Mouse (Mus musculus): Measurements from ENCODE around the gene Inpp4a.

Gene Inpp4a

GRCm38 (mm10) chr1:37299540-37300491 is at the start of gene Inpp4a:
Gene Inpp4a (plus strand): TSS chr1:37299865.
- DNase-seq, result peak; percentile 93 to 99

- DNase-seq, result peak; percentile 86 to 93
Measured at GRCm38 (mm10) chr1:37250643-37251310, 48.9 kb upstream of the Inpp4a start.

- DNase-seq, result no peak
Measured at GRCm38 (mm10) chr1:37258443-37258842, 41.2 kb upstream of the Inpp4a start.

DNA sequence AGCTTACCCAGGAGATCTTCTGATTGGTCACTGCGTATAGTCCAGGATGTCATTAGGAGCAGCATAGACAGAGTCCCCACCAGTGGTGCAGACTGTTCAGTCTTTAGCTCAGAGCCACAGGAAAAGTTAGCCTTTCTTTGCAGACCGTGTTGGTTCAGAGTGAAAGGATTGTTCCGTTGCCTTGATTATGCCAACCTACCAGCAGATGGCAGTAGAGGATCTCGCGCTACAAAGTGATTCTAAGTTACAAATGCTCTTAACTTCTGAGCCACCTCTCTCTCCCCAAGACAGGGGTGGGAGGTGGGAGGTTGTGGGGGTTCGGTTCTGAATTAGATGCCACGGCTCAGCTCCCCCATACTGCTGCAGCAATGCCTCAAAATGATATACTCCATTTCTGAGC is 27.2 kb upstream of the Inpp4a start:
- DNase-seq, result peak; percentile 55 to 75

- DNase-seq, result no peak
Measured at GRCm38 (mm10) chr1:37286556-37286955, 13.1 kb upstream of the Inpp4a start.

DNA sequence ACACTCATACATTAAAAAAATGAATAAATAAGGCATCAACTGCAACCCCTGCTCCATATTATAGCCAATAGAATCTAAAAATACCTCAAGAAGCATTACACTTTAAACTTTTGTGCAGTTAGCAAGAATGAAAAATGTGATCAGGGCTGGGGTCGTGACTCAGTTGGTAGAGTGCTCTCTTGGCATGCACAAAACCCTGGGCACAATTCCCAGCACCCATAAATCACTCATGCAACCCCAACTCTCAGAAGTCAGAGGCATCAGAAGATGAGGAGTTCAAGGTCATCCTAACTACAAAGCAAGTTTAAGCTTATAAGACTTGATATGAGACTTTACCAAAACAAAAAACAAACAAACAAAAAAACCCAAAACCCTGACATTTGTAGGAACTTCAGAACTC is 11.9 kb upstream of the Inpp4a start:
- no peak for DNase-seq

GRCm38 (mm10) chr1:37288181-37288935 is 11.3 kb upstream of the Inpp4a start:
- no peak for DNase-seq

GRCm38 (mm10) chr1:37288941-37289340 is 10.7 kb upstream of the Inpp4a start:
- no peak for DNase-seq

GRCm38 (mm10) chr1:37296414-37296813 is 3.3 kb upstream of the Inpp4a start:
- no peak for DNase-seq

GRCm38 (mm10) chr1:37298904-37299303 is 761 bp upstream of the Inpp4a start:
- DNase-seq, result no peak

DNA sequence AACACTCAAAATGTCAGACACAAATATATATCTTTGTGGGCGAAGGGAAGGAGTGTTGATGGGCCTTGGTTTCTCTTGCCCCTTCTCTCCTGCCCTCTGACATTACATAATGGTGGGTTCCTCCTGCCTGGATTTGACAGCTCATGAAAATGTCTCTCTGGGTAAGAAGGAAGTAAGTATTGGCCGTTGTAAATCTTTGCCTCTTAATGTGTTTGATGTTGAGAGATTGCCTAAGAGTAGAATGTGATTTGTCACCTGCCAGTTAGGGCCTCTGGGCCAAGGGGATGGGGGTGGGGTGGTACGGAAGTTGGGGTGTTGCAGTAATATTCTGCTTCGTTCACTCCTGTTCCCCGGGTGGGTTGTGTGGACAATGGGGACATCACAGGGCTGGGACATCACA is 985 bp downstream of the Inpp4a start:
- DNase-seq, result no peak

DNA sequence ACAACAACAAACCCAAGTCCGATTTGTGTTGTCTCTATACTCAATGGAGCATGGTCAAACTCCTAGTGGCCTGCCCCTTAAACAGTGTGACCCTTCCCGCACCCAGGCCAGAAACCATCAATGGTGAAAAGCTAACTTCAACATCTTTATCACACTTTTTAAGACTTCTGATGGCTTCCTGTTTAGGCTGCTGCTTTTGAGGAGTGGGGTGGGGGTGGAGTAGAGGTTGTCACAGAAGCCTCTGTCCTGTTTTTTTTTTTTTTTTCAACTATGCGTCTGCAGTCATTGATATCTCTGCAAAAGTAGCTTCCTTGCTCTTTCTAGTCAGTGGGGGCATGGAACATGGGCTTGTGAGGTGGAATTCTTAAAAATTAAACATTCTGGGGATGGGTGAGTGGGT is 3.1 kb downstream of the Inpp4a start:
- DNase-seq, result no peak

DNA sequence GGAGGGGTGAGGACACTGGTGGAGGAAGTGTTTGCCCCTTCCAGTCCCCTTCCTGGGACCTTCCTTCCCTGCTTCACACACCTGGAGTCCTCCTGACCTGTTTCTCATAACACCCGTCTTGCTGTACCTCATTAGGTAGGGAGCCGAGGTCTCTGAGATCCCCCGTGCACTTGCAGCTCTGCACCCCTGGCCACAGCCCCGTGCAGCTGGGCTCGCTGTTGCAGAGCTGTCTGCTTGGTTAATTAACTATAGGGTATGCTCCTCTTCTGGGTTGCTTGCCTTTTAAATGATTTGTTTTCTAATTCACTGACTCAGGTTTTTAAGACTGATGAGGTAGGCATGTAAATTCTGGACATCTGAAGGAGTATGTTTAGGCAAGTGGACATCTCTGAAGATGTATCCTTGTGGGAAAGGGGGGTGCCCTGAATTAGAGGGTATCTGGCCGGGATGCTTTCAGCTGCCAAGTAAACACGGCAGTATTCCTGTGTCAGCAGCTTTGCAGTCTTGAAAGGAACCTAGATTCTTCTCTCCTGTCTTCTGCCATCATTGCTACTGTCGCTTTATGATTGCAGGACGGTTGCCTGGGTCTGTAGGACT is 6.1 kb downstream of the Inpp4a start:
- no peak for DNase-seq

DNA sequence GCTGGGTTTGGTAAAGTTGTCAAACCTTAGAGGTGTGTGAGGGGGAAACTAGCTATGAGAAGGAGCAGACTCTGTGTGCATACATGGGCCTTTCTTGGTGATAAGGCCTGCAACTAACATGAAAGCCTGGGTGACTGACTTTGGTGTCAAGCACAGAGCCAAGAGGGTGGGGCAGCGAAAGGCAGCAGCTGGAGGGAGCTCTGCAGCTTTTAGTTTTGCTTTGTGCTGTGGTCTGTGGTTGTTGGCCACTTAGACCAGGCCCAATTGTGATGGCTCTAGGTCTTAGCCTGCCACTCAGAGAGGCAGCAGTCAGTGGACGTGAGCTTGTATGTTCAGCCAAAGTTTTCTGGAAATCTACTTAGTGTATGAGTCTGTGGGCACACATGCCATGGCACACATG is 7.9 kb downstream of the Inpp4a start:
- DNase-seq, result no peak

DNA sequence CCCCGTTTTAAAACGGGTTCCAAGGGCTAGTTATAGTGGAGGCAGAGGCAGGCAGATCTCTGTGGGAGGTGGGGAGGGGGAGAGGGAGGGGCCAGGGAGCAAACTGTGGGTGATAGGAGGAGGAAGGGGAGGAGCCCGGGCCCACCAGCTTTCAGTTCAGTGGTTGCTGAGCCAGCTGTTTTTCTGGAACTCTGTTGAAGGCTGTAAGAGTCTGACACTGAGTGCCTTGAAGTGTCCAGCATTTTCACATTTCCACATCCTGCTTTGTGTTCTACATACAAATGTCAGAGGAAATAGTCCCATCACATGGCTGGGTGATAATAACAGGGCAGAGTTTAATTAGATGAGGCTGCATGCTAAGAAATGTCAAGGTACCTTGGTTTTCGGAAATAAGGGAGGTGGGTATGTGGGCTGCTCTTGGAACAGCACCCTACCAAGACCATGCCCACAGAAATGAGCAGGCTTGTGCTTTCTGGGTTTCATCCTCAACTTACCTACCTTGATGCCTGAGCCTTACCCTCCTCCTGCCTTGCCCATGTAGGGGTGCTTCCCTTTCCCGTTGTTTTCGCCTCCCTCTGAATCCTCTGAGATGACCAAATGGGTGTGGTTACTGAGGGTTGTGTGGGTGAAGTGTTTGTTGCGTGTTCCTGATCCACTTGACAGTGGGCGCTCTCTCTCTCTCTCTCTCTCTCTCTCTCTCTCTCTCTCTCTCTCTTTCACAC is 8.5 kb downstream of the Inpp4a start:
- DNase-seq, result no peak

- no peak for DNase-seq
Measured at GRCm38 (mm10) chr1:37308743-37309100, 9.1 kb downstream of the Inpp4a start.

GRCm38 (mm10) chr1:37309939-37310515 is 10.4 kb downstream of the Inpp4a start:
- DNase-seq, result no peak

GRCm38 (mm10) chr1:37314338-37314737 is 14.7 kb downstream of the Inpp4a start:
- no peak for DNase-seq

DNA sequence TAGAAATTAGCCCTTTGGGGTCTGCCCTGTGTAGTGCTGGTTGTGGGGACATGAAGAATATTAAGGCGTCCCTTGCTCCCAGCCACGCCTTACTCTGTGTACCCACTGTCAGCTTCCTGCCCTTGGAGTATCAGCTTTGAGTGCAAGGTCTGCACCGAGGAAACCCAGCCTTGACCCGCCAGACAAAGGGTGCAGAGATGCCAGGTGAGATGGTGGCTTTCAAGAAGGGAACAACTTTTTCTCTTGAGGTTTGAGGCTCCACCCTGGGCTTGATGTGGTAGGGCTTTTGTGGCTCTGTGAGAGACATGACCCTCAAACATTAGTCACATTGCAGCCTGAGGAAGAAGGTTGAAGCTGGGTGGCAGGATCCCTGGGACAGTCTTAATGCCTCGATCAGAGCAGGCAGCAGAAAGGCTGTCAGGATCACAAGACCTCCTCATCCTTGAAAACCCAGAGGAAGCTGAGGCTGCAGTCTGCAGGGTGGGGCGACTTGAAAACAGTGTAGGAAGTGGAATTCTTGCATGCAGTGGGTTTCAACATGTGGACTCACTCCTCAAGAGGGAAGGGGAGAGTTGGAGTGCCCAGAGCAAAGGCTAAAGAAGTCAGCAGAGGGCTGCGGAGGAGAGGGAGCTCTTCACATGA is 18.1 kb downstream of the Inpp4a start:
- no peak for DNase-seq

DNA sequence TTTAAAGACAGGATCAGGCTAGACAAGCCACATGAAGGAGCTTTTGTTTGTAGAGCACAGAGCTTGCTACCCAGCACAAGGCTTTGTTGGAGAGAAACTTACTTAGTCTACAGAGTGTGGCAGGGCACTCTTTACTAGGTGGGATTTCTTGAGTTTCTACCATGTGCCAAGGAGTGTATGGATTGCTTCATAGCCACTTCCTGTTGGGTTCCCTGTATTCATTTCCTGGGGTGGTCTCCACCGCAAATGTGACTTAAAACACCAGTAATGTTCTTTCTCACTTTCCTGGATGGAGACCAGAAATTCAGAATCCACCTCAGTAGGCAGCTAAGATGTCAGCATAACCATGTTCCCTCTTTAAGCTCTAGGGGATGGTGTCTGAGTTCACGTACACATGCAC is 18.9 kb downstream of the Inpp4a start:
- DNase-seq, result no peak

- no peak for DNase-seq
Measured at GRCm38 (mm10) chr1:37322690-37323089, 23.0 kb downstream of the Inpp4a start.
